Mouse (Mus musculus) small intestine, adult 2 months (tissue): ENCODE data around the gene Dtl.

ENCODE experiments used
- CTCF ChIP-seq: fragments of 200-500 bp; IDR thresholded peaks from 2 replicates; pipeline ENCODE4 v1.5.1; 2012; ENCODE audit warnings: low read depth, mild to moderate bottlenecking, control low read depth, inconsistent platforms, low read length, moderate library complexity, mixed read lengths; ENCODE audit not compliant: insufficient replicate concordance, insufficient read length; ENCODE audit errors: extremely low read depth
- POLR2A ChIP-seq: fragments of 200-500 bp; IDR thresholded peaks from 2 replicates; pipeline ENCODE4 v1.6.1; 2012; ENCODE audit warnings: low read depth, mild to moderate bottlenecking, control low read depth, inconsistent platforms, low read length, moderate library complexity

GRCm38 (mm10) chr1:191592016-191592720 lies 16.8 kb upstream of the Dtl start:
- TF ChIP-seq POLR2A (no peak), CTCF (no peak)
